14 mouse cellular contexts compared by ENCODE assay signal in the genomic region with DNA sequence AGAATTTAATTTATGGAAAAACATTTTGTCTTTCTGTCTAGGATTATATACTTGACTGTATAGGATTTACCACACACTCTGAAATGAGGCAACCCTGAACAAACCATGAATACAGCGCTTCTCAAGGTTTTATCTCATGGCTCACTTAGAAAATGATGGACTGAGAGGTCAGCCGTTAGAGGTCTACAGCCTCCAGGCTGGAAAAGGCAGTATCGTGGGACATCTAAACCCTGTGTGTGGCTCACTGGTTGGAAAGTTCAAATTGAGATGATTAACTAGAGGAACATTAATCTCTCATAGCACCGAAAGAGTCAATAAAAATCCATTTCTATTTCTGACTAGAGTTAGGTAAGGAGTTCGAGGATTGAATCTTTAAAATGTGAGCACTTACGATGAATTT.
DNase-seq lines count a peak whose midpoint lies in the region; ATAC-seq and TF ChIP-seq lines count a peak whose summit lies in the region.
"Had no signal": no experiment of that assay in that cellular context is flagged by ENCODE, and none has a peak within 500 bp of the region (broad histone marks: within the 10 kb centered on the region; RNA-seq: fewer than 3 reads in every experiment).

No protein-coding gene starts in this region.

- WGBS in forebrain, embryonic 11.5 days: 69% methylated on average over 6 of the region's 6 CpGs
- WGBS in forebrain, postnatal 0 days: 66% methylated on average over 6 of the region's 6 CpGs
- 24% methylated on average over 6 of the region's 6 CpGs for WGBS in heart, postnatal 0 days
- 36% methylated on average over 6 of the region's 6 CpGs for WGBS in liver, embryonic 14.5 days (ENCODE audit: insufficient replicate concordance)
- 42% methylated on average over 6 of the region's 6 CpGs for WGBS in liver, postnatal 0 days (ENCODE audit: insufficient replicate concordance)

- ATAC-seq in forebrain, embryonic 11.5 days (replicated peaks; ENCODE audit: low FRiP score): no peak
- no peak for ATAC-seq in forebrain, postnatal 0 days
- no peak for ATAC-seq in heart, postnatal 0 days (ENCODE audit: insufficient read depth, low read depth)
- no peak for ATAC-seq in liver, embryonic 14.5 days (ENCODE audit: insufficient read depth)
- no peak for ATAC-seq in liver, postnatal 0 days
- peak; percentile 23 for ATAC-seq in Patski

- TF ChIP-seq EP300 in heart, postnatal 0 days (IDR thresholded peaks at IDR 0.05; ENCODE audit: low read depth): no peak
- TF ChIP-seq EP300 in liver, embryonic 14.5 days (IDR thresholded peaks at IDR 0.05; ENCODE audit: low read depth): no peak
- no peak for TF ChIP-seq EP300 in liver, postnatal 0 days (IDR thresholded peaks at IDR 0.05; ENCODE audit: low read depth)

- DNase-seq in forebrain, embryonic 11.5 days (ENCODE audit: low spot score): no peak
- DNase-seq in forebrain, postnatal 0 days: no peak
- DNase-seq in heart, postnatal 0 days (ENCODE audit: low spot score): no peak
- no peak for DNase-seq in heart, postnatal 4 days
- no peak for DNase-seq in liver, embryonic 14.5 days (ENCODE audit: low read depth in 3 of 3, low spot score in 3 of 3)
- DNase-seq in liver, postnatal 0 days: no peak
- DNase-seq in Patski (ENCODE audit: low read depth, low spot score): no peak
- DNase-seq in testis, postnatal 14 days (ENCODE audit: low spot score): no peak
- DNase-seq: gastrocnemius, postnatal 10 days; kidney, postnatal 10 days; thymus, postnatal 4 days had no signal

- no peaks in the 10 kb centered on the region for H3K27me3 ChIP-seq in forebrain, embryonic 11.5 days (ENCODE audit: control insufficient read depth, insufficient read depth, low read length)
- H3K27me3 ChIP-seq in forebrain, postnatal 0 days (ENCODE audit: insufficient read depth, low read length): no peaks in the 10 kb centered on the region
- H3K27me3 ChIP-seq in heart, postnatal 0 days (ENCODE audit: control insufficient read depth, insufficient read depth, low read length): no peaks in the 10 kb centered on the region
- no peaks in the 10 kb centered on the region for H3K27me3 ChIP-seq in liver, embryonic 14.5 days (ENCODE audit: control insufficient read depth, insufficient read depth, low read length)
- H3K27me3 ChIP-seq in liver, postnatal 0 days (ENCODE audit: insufficient read depth, low read length): no peaks in the 10 kb centered on the region
- no peaks in the 10 kb centered on the region for H3K27me3 ChIP-seq in Patski
- H3K27me3 ChIP-seq: stomach, embryonic 15.5 days had no signal

- in situ Hi-C loops in Patski (cut with MboI; ENCODE audit: low pct_unique_long_range_greater_than_20kb): no loop called here

- no peaks in the 10 kb centered on the region for H3K9me3 ChIP-seq in forebrain, embryonic 11.5 days (ENCODE audit: control insufficient read depth, low read length)
- H3K9me3 ChIP-seq in forebrain, postnatal 0 days (ENCODE audit: low read length): no peaks in the 10 kb centered on the region
- H3K9me3 ChIP-seq in heart, postnatal 0 days (replicated peaks; ENCODE audit: control insufficient read depth, low read length): no peaks in the 10 kb centered on the region
- no peaks in the 10 kb centered on the region for H3K9me3 ChIP-seq in liver, embryonic 14.5 days (ENCODE audit: control insufficient read depth, low read length)
- H3K9me3 ChIP-seq in liver, postnatal 0 days (ENCODE audit: low read length): no peaks in the 10 kb centered on the region
- H3K9me3 ChIP-seq: stomach, embryonic 15.5 days had no signal

- H3K4me3 ChIP-seq in forebrain, embryonic 11.5 days (ENCODE audit: low read depth, low read length): no peak overlapping the region
- no peak overlapping the region for H3K4me3 ChIP-seq in forebrain, postnatal 0 days (ENCODE audit: low read depth, low read length)
- H3K4me3 ChIP-seq in heart, postnatal 0 days (ENCODE audit: low read depth, low read length): no peak overlapping the region
- no peak overlapping the region for H3K4me3 ChIP-seq in liver, embryonic 14.5 days (ENCODE audit: insufficient read depth in 1 of 2, low read depth in 2 of 2, low read length in 2 of 2)
- H3K4me3 ChIP-seq in liver, postnatal 0 days (ENCODE audit: low read depth, low read length): no peak overlapping the region
- H3K4me3 ChIP-seq: myocyte; stomach, embryonic 15.5 days had no signal

- TF ChIP-seq CTCF in forebrain, postnatal 0 days (IDR thresholded peaks at IDR 0.05; ENCODE audit: low read depth): no peak
- TF ChIP-seq CTCF in heart, postnatal 0 days (IDR thresholded peaks at IDR 0.05; ENCODE audit: low read depth): no peak
- TF ChIP-seq CTCF in liver, embryonic 14.5 days (IDR thresholded peaks at IDR 0.05; ENCODE audit: low read depth): no peak
- TF ChIP-seq CTCF in liver, postnatal 0 days (IDR thresholded peaks at IDR 0.05; ENCODE audit: low read depth): no peak
- TF ChIP-seq CTCF in Patski (IDR thresholded peaks at IDR 0.05): no peak

- no peak overlapping the region for H3K4me2 ChIP-seq in forebrain, embryonic 11.5 days (ENCODE audit: low read depth, low read length, severe bottlenecking)
- H3K4me2 ChIP-seq in forebrain, postnatal 0 days (ENCODE audit: low read depth): no peak overlapping the region
- H3K4me2 ChIP-seq in heart, postnatal 0 days (ENCODE audit: low read depth, low read length): no peak overlapping the region
- peak overlapping the region; percentile 3; the same call in 1 of the 2 replicates for H3K4me2 ChIP-seq in liver, embryonic 14.5 days (ENCODE audit: low read depth)
- H3K4me2 ChIP-seq in liver, postnatal 0 days (ENCODE audit: low read depth, low read length): no peak overlapping the region
- H3K4me2 ChIP-seq: stomach, embryonic 15.5 days had no signal

- H3K27ac ChIP-seq in forebrain, embryonic 11.5 days (ENCODE audit: low read depth, low read length): peak overlapping the region; percentile 78; the same call in 1 of the 2 replicates
- H3K27ac ChIP-seq in forebrain, postnatal 0 days (ENCODE audit: low read depth, low read length): no peak overlapping the region
- peak overlapping the region; percentile 84 for H3K27ac ChIP-seq in heart, postnatal 0 days (ENCODE audit: low read depth)
- H3K27ac ChIP-seq in liver, embryonic 14.5 days: no peak overlapping the region
- no peak overlapping the region for H3K27ac ChIP-seq in liver, postnatal 0 days (ENCODE audit: low read depth)
- H3K27ac ChIP-seq: macrophage had no signal

- peaks cover 10% of the 10 kb centered on the region; the same call in 1 of the 2 replicates for H3K4me1 ChIP-seq in forebrain, embryonic 11.5 days (replicated peaks; ENCODE audit: control insufficient read depth, insufficient read depth, low read length)
- H3K4me1 ChIP-seq in forebrain, postnatal 0 days (ENCODE audit: insufficient read depth): no peaks in the 10 kb centered on the region
- peaks cover 12% of the 10 kb centered on the region; the same call in 1 of the 2 replicates for H3K4me1 ChIP-seq in heart, postnatal 0 days (ENCODE audit: control insufficient read depth, insufficient read depth)
- peaks cover 0 to 19% of the 10 kb centered on the region in 2 experiments; a peak in 2 of 4 replicates for H3K4me1 ChIP-seq in liver, embryonic 14.5 days (replicated peaks; ENCODE audit: control insufficient read depth in 2 of 2, insufficient read depth in 2 of 2, low read length in 1 of 2)
- H3K4me1 ChIP-seq in liver, postnatal 0 days (ENCODE audit: insufficient read depth): peaks cover 4% of the 10 kb centered on the region

- POLR2A ChIA-PET in Patski (lab: Charles Lee): interaction anchor here (1.0 kb wide), 2 partner anchors 23 to 29 kb away, joined by 3 read pairs; no protein-coding TSS in a partner anchor

- CTCF ChIA-PET in Patski (lab: Charles Lee): interaction anchor here (1.0 to 2.4 kb wide), 4 partner anchors 10 to 21 kb away, joined by 3 to 8 read pairs (median 4); no protein-coding TSS in a partner anchor

- no peaks in the 10 kb centered on the region for H3K36me3 ChIP-seq in forebrain, embryonic 11.5 days (ENCODE audit: control insufficient read depth, insufficient read depth, low read length)
- no peaks in the 10 kb centered on the region for H3K36me3 ChIP-seq in forebrain, postnatal 0 days (ENCODE audit: insufficient read depth)
- H3K36me3 ChIP-seq in heart, postnatal 0 days (replicated peaks; ENCODE audit: control insufficient read depth, insufficient read depth, low read length): peaks cover 24% of the 10 kb centered on the region
- H3K36me3 ChIP-seq in liver, embryonic 14.5 days (replicated peaks; ENCODE audit: control insufficient read depth, insufficient read depth, low read depth): no peaks in the 10 kb centered on the region
- no peaks in the 10 kb centered on the region for H3K36me3 ChIP-seq in liver, postnatal 0 days (replicated peaks; ENCODE audit: insufficient read depth, low read length)
- H3K36me3 ChIP-seq: stomach, embryonic 15.5 days had no signal

- H3K9ac ChIP-seq in forebrain, embryonic 11.5 days (ENCODE audit: low read length): no peak overlapping the region; the same call in 1 of the 2 replicates
- no peak overlapping the region for H3K9ac ChIP-seq in forebrain, postnatal 0 days
- H3K9ac ChIP-seq in heart, postnatal 0 days (replicated peaks; ENCODE audit: low read depth, low read length): no peak overlapping the region
- H3K9ac ChIP-seq in liver, embryonic 14.5 days (replicated peaks): no peak overlapping the region
- H3K9ac ChIP-seq in liver, postnatal 0 days (replicated peaks): no peak overlapping the region
- H3K9ac ChIP-seq: stomach, embryonic 15.5 days had no signal

Comparison
In these comparisons a context has a peak if more than half of its experiments do, and no peak if none do; other contexts are left out.
1. H3K27ac ChIP-seq: peak in forebrain, embryonic 11.5 days (single experiment) and heart, postnatal 0 days (single experiment); none in forebrain, postnatal 0 days (single experiment), liver, embryonic 14.5 days (single experiment) and liver, postnatal 0 days (single experiment).